Mouse (Mus musculus) hindlimb bud, embryonic 11.5 days (tissue): ENCODE results near the gene Acacb.
A peak's percentile ranks its signal among the peaks of the same experiment; 100 is the strongest.

Experiments
- DNase-seq: peaks from one replicate; pipeline ENCODE4 v3.0.0-alpha.2; 2012; ENCODE audit warnings: low read depth, low spot score; ENCODE audit errors: extremely low spot score

The Acacb gene

DNA sequence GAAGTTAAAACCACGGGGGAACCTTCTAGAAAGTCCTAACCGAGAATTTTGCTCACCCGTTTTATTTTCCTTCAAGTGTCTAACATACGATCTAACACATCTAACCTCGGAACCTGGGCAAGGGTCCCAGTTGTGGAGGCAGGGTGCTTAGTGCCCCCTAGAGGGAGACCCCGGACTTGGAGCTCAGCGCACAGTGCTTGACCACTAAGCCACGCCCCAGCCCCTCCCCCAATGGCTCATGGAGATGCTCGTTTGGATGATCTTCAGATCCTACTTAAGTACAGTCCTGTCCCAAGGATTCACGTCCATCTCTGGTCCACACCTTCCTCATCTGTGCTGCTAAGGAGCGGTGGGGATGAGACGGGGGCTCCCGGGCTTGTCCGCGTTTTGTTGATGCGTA lies 28.3 kb downstream of the Acacb start:
- no peak for DNase-seq

DNA sequence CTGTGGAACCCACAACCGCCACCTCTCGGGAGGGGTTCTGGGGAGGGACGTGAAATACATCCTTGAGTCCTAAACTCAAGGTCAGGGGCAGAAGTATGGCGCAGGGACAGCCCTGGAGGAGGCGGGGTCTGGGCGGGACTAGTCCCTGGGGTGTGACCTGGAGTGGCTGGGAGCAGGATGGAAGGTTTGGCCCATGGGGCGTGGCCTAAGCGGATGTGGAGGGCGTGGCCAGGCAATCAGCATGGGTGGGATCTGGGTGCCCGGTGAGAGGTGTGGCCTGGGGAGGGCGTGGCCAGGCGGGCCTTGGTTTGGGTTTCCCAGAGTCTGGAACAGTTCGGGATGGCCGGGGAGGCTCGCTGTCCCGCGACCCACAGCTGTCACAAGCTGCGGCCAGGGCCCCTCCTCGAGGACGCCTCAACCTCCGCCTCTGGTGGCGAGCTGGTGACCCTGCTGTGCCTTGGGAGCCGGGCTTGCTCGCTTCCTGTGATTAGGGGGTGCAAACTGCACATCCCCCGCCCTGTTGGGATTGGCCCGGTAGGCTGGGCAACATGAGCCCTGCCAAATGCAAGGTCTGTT lies 29.3 kb downstream of the Acacb start:
- DNase-seq: peak; percentile 87

DNA sequence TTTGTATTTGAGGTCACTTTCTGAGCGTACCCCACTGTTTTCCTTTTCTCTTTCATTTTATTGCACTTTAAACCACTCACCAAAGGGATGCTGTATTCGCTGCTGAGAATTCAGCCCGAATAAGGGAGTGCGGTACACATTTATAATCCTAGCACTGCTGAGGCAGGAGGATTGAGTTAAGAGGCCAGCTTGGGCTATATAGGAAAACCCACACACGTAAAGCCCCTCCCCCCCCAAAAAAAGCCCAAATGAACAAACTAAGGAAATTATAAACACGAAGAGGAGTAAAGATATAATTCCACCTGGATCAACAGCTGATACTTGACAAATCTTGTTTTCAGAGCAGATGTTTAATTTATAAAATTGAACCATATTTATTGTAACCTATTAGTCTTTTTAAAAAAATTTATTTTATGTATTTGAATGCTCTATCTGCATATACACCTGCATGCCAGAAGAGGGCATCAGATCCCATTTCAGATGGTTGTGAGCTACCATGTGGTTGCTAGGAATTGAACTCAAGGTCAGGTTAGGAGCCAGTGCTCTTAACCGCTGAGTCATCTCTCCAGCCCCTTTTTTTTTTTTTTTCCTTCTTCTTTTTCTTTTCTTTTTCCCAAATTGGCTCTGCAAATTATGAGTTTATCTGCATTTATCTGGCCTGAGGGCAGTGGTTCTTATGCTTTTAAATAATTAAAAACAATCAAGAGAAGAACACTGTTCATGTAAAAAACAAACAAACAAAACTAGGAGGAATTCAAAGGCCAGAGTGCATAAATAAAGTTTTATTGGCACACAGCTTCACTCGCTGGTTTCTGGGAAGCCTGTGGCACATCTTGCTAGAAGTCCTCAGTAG lies 30.4 kb downstream of the Acacb start:
- DNase-seq: no peak

DNA sequence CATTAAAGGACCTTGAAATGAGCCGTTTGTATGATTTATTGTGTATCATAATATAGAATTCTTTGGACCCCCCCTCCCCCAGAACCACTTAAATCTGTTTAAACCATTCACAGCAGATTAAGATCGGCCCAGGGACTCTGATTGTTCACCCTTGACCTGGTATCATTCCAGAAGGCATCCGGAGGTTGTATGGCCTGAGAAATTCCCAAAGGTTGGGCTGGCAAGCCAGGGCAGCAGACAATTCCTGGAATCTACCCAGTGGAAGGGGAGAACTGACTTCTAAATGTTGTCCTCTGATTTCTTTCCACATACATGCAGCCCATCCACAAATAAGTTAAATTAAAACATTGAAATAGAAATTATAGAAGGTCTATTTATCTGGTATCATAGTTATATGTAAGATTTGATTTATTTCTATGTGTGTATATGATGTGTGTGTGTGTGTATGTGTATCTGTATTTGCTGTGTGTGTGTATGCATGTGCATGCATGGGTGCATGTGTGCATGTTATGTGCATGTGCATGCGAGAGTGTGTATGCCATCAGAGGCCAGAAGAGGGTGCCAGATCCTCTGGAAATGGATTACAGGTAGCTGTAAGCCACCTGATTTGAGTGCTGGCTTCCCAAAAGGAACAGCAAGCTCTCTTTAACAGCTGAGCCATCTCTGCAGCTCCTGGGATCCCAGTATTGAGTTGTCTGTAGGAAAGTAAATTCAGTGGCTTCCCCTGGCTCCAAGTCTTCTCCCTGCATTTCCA lies 31.8 kb downstream of the Acacb start:
- DNase-seq: no peak

DNA sequence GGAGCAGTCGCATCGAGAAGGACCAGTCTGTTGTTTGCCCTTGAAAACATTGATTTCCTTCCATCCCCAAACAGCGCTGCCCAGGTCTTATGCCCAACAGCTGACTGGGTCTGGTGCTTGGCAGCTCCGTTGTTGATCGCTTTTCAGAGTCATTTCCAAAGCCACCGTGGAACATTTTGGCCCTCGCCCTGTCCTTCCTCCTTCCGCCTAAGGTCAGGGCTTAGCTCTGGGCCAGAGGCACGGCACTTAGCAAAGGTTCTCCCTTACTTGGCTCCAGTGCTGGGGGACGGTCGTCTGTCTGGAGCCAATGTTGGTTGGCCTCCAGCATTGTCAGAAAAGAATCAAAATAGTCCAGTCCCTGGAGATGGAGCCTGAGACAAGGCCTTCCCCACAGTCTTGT lies 33.2 kb downstream of the Acacb start:
- DNase-seq: no peak

DNA sequence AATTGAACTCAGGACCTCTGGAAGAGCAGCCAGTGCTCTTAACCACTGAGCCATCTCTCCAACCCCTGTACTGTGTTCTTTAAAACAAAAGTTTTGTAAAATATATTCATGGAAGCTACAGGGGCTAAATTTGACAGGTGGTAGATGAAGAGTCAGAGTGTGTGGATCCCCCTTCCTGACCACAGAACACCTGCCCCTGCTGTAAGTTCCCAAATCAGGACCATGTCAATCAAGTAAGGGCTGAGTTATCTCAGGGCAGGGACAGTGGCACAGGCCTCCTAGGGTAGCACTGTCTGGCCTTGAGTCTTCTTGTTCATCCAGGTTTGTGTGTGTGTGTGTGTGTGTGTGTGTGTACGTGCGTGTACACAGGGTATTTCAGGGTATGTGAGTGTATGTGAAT lies 37.2 kb downstream of the Acacb start:
- DNase-seq: no peak

DNA sequence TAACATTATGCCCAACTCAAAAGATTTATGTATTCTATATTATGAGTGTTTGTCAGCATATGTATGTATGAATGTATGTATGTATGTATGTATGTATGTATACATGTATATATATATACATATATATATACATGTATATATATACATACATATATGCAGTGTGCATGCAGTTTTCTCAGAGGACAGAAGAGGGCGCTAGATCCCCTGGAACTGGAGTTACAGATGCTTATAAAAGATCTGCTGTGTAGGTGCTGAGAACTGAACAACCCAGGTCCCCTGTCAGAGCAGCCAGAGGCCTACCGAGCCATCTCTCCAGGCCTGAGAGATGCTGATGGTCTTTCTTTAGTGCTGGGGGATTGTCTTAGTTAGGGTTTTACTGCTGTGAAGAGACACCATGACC lies 40.8 kb downstream of the Acacb start:
- no peak for DNase-seq

DNA sequence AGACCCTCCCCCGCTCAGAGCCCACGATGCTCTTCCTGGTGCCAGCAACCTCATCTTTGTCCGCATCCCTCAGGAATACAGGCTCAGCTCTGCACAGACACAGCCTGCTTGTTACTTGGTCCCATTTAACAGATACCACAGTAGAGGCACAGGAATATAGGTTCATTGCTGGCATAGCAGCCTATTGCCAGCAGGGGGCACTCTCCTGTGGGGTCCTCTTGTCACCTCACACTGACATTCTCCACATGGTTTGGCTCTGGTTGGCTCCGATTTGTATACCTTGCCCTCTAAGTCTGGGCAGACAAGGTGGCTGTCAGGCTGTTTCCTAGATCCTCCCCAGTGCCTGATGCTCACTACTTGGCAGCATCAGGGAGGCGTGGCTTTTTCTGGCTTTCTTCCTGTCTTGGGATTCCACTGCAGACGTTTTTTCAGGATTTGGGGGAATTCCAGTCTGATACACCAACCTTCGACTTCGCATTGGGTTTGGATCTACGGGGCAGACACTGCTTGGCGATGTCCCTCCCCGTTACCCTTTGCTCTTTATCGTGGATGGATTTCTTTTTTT lies 42.6 kb downstream of the Acacb start:
- no peak for DNase-seq

DNA sequence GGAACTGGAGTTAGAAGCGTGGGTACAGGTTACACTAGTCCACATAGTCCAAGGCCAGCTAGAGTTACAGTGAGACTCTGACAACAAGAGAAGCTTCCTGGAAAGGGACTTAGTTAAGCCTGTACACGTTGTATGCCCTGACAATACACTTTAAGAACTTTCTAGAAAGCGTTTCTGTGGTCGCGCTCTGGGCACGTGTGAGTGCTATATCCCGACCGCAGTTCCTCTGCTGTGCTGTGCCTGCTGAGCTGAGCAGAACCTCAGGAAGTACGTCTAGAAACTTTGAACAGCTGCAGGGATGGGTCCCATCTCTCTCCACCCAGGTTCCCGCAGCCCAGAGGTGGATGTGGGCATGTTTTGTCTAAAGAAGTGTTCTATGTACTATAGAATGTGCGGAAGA lies 47.8 kb downstream of the Acacb start:
- no peak for DNase-seq

DNA sequence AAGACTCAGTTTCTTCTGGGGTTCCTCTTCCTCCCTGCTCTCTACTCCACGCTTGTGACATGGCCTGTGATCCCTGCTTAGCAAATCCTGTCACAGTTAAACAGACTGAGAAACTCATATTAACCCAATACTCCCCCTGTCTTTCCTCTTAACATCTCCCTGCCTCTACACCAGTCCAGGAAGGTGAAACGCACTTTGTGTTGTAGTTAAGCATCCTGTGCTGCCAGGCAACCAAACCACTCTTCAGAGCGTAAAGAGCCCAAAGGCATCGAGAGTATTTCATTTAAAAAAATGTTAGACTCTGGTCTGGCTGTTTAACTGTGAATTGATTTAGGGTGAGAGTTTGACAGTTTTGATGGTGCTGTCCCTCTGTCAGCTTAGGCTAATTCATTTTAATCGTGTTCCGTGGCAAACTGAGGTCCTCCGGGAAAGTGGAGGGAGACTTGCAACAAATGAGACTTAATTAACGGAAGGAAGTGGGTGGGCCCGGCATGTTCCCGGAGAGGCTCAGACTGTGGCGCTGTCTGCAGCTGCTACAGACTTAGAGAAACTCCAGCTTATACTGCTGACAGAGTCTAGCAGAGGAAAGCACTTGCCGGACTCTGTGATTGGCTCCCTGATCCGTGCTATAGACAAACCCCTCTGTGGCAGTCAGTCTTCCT lies 52.9 kb downstream of the Acacb start:
- peak; percentile 28 for DNase-seq

DNA sequence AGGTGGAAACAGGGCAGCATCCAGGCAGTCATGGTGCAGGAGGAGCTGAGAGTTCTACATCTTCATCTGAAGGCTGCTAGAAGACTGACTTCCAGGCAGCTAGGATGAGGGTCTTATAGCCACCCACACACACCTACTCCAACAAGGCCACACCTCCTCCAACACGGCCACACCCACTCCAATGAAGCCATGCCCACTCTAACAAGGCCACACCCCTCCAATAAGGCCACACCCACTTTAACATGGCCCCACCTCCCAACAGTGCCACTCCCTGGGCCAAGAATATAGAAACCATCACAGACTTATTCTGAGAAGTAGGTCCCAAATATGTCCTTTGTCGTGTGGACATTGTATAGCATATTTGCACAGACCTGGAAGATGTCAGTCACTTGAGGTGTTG lies 59.8 kb downstream of the Acacb start:
- no peak for DNase-seq

DNA sequence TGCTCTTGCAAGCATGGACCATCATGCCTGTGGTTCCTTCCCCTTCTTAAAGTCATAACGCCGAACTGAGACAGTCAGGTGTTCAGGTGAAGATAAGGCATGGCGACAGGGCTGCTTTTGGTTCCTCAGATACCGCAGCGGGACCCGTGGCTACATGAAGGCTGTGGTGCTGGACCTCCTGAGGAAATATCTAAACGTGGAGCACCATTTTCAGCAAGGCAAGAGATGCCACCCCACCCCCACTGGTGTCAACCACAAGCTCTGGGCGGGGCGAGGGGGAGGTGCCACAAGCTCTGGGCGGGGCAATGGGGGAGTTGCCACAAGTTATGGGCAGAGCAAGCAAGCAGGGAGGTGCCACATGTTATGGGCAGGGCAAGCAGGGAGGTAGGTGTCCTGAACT lies 66.8 kb downstream of the Acacb start:
- no peak for DNase-seq

DNA sequence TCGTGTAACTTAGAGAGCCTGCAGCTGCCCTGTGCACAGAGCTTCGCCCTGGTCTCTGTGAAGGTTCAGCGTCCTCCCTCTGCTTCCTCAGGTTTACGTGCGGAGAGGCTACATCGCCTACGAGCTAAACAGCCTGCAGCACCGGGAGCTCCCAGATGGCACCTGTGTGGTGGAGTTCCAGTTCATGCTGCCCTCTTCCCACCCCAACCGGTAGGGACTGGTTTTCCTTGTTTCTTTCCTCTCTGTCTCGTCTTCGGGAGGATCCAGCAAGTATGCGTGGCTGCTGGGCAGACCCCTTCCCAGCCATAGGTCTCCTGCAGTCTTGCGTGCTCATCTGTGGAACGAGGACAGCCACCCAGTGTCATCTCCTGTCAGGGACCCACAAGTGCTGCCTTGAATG lies 72.4 kb downstream of the Acacb start:
- DNase-seq: no peak

DNA sequence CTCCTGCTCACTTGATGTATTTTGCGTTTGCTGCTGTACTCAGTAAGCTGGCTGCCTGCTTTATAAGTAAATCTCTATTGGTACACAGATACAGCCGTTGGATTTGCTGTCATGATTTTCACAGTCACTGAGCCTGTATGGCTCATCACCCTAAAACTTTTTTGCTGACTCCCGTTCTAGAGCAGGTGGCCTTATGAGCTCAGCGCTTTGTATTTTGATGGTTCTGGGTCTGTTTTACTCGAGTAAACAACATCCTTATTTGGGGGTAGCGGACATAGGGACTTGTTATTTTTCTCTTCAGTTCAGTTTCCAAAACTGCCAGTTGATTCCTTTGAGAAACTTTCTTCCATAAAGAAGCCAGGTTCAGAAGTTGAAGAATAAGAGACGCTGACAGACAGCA lies 79.7 kb downstream of the Acacb start:
- no peak for DNase-seq

DNA sequence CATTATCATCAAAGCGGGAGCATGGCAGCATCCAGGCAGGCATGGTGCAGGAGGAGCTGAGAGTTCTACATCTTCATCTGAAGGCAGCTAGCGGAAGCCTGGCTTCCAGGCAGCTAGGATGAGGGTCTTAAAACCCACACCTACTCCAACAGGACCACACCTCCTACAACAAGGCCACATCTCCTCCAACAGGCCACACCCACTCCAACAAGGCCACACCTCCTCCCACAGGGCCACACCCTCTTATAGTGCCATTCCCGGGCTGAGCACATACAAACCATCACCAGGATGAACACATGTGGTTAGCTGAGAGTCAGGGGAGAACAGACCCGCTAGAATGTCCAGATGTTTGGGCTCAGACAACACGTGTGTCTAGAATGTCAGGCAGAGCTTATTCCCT lies 82.6 kb downstream of the Acacb start:
- DNase-seq: no peak

DNA sequence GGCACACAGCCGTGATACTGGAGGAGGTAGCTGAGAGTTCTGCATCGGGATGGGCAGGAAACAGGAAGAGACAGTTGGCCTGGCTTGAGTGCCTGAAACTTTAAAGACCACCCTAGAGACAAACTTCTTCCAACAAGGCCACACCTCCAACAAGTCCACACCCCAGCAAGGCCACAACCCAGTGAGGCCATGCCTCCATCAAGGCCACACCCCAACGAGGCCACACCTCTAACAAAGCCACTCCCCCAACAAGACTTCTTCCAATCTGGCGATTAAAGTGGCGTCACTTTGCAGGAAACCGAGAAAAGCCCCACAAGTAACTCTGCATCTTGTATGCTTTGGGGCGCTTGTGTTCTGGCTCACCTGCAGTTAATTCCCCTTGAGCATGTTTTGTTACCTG lies 92.6 kb downstream of the Acacb start:
- DNase-seq: no peak

DNA sequence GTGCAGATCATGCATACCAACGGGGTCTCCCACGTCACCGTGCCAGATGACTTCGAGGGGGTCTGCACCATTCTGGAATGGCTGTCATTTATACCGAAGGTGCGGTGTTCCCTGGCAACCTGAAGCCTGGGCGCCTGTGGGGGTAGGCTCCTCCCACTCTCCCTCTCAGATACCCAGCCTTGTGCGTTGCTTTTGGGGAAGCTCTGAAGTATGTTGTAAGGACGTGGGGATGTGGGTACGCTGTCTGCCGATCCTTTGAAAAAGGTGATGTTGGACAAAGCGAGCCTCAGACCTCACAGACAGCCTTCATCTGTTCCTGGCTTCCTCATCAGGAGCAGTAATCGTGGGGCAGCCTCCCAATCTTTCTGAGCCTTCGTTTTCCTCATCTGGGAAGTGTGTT lies 93.4 kb downstream of the Acacb start:
- DNase-seq: no peak

DNA sequence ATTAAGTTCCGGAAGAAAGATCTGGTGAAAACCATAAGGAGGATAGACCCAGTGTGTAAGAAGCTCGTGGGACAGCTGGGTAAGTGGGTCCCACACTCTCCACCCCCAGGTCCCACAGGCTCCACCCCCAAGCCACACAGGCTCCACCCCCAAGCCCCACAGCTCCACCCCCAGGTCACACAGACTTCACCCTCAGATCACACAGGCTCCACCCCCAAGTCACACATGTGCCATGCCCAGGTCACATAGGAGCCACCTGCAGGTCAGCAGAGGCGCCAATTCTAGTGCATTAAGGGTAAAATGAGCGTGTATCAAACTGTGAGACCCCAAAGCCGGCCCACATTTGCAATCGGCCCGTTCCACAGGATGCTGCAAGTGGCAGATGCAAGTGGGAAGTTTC lies 100.1 kb downstream of the Acacb start:
- DNase-seq: no peak

DNA sequence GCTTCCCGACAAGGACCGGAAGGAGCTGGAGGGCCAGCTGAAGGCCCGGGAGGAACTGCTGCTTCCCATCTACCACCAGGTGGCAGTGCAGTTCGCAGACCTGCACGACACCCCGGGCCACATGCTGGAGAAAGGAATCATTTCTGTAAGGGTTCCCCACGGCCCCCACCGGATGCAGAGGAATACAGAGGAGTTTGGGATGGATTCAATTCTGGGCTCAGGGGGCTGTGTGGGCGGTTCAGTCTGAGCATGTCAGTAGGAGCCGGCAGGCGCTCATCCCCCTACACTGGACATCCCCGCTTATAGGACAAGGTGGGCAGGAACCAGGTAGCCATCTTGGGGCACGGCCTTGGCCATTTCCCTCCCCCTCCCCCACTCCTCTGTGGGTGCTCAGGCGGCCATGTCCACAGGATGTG lies 101.8 kb downstream of the Acacb start:
- DNase-seq: peak; percentile 63

DNA sequence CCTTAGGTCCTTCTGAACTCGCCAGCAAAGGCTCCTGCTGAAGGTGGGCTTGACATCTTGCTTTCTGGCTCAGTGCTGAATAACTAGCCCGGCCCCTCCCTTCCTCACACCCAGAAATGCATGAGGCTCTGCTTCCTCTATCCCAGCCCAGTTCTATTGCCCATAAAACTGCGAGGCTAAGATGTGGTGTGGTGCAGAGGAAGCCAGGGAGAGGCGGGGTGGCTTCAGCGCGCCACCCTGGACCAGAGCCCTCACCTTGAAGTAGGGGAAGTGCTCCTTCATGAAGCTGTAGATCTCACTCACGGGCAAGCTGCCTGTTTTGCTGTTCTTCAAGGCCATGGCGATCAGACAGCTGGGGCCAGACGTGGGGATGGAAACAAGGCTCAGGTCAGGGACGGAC lies 113.2 kb downstream of the Acacb start:
- DNase-seq: no peak

DNA sequence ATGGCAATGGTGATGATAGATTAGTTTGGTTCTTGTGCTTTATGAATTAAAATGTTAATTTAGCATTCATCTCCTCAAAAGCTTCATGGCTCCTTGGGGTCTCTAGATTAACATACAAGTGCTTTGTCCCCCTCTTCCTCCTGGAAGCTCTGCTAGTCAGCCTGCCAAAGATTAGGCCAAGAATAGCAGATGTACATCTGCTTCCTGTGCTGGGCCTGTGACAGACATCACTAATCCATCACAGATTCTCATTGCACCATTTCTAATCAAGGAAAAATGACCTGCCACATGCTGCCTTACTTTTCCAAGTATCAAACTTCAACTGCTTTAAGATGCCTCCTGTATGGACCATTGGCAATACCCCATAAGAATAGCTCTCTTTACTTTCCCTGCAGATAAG lies 115.2 kb downstream of the Acacb start:
- DNase-seq: no peak
